Mouse (Mus musculus) CH12.LX (cell line): ENCODE measurements around the gene Ntrk2. TPM values are rescaled to one million over a fixed set of nuclear protein-coding genes. Genes with fewer than 3 reads are reported as not detected.

ENCODE experiments used
- DNase-seq: peaks from one replicate; pipeline ENCODE4 v3.0.0-alpha.2; 2013; ENCODE audit errors: extremely low read depth
- H3K27ac ChIP-seq: 2 replicates; pipeline ENCODE4 v1.5.1; 2012; ENCODE audit warnings: low read depth, mild to moderate bottlenecking, control low read depth, moderate library complexity; ENCODE audit not compliant: insufficient read depth
- H3K27me3 ChIP-seq: replicated peaks from 2 replicates; pipeline ENCODE3; 2012; ENCODE audit warnings: inconsistent platforms
- H3K36me3 ChIP-seq, 2 experiments: replicated peaks in 1 of 2; 2 replicates each; pipeline versions ENCODE3 to v1.6.1; 2012; ENCODE audit warnings: inconsistent platforms in 1 of 2, low read length in 1 of 2, mild to moderate bottlenecking in 1 of 2, mixed read lengths in 1 of 2, moderate library complexity in 1 of 2; ENCODE audit not compliant: control insufficient read depth in 1 of 2, insufficient read depth in 1 of 2
- H3K4me1 ChIP-seq, 2 experiments: 2 replicates each; pipeline ENCODE4 v1.6.1; 2012; ENCODE audit warnings: inconsistent platforms in 1 of 2, moderate library complexity in 1 of 2; ENCODE audit not compliant: insufficient read depth in 2 of 2, control insufficient read depth in 1 of 2
- H3K4me2 ChIP-seq: 2 replicates; pipeline ENCODE4 v1.6.1; 2012; ENCODE audit warnings: low read depth, mild to moderate bottlenecking, control low read depth; ENCODE audit not compliant: poor library complexity, insufficient read depth, severe bottlenecking
- H3K4me3 ChIP-seq, 3 experiments: fragments of 150-350 bp in 1 of 3; sonication (generic) in 1 of 3; replicated peaks in 1 of 3; 2 replicates each; pipeline versions ENCODE3 to v1.5.1; 2011 to 2012; ENCODE audit warnings: low read depth in 2 of 3, low read length in 2 of 3, mild to moderate bottlenecking in 2 of 3, moderate library complexity in 2 of 3, control low read depth in 1 of 3, improper control_type of control experiment in 1 of 3, inconsistent platforms in 1 of 3, mixed read lengths in 1 of 3; ENCODE audit not compliant: poor library complexity in 1 of 3
- H3K79me2 ChIP-seq: replicated peaks from 2 replicates; pipeline ENCODE4 v1.6.1; 2012; ENCODE audit warnings: mild to moderate bottlenecking, moderate library complexity; ENCODE audit not compliant: control insufficient read depth, poor library complexity, insufficient read depth, severe bottlenecking; ENCODE audit errors: extremely low read depth
- H3K9ac ChIP-seq: 2 replicates; pipeline ENCODE4 v1.6.1; 2012; ENCODE audit warnings: low read depth, mild to moderate bottlenecking, control low read depth, moderate library complexity; ENCODE audit not compliant: insufficient read depth
- H3K9me3 ChIP-seq: replicated peaks from 2 replicates; pipeline ENCODE3; 2012; ENCODE audit warnings: low read length, inconsistent platforms, mixed read lengths
- ELF1 ChIP-seq: IDR thresholded peaks from 2 replicates; pipeline ENCODE4 v1.6.1; 2014; ENCODE audit warnings: low read depth, mild to moderate bottlenecking, inconsistent platforms, low read length, improper control_type of control experiment
- ETS1 ChIP-seq: conservative IDR thresholded peaks from 2 replicates; pipeline ENCODE4 v1.6.1; 2012; ENCODE audit warnings: low read depth, mild to moderate bottlenecking, inconsistent platforms, low read length, improper control_type of control experiment, moderate library complexity
- IRF4 ChIP-seq: IDR thresholded peaks from 2 replicates; pipeline ENCODE4 v1.6.1; 2014; ENCODE audit warnings: low read depth, mild to moderate bottlenecking, inconsistent platforms, low read length, improper control_type of control experiment
- KAT2A ChIP-seq: IDR thresholded peaks from 2 replicates; pipeline ENCODE4 v1.6.1; 2012; ENCODE audit warnings: low read length, improper control_type of control experiment, inconsistent platforms; ENCODE audit not compliant: insufficient replicate concordance
- MAFK ChIP-seq: IDR thresholded peaks from 2 replicates; pipeline ENCODE4 v1.6.1; 2011; ENCODE audit warnings: low read length, improper control_type of control experiment; ENCODE audit not compliant: insufficient replicate concordance
- MAZ ChIP-seq: IDR thresholded peaks from 2 replicates; pipeline ENCODE4 v1.6.1; 2012; ENCODE audit warnings: low read depth, mild to moderate bottlenecking, inconsistent platforms, low read length, improper control_type of control experiment, moderate library complexity
- MXI1 ChIP-seq: IDR thresholded peaks from 2 replicates; pipeline ENCODE4 v1.6.1; 2011; ENCODE audit warnings: mild to moderate bottlenecking, low read depth, low read length, improper control_type of control experiment
- MYC ChIP-seq: IDR thresholded peaks from 2 replicates; pipeline ENCODE4 v1.6.1; 2011; ENCODE audit warnings: low read depth, mild to moderate bottlenecking, improper control_type of control experiment, low read length
- NRF1 ChIP-seq: IDR thresholded peaks from 2 replicates; pipeline ENCODE4 v1.6.1; 2014; ENCODE audit warnings: low read depth, mild to moderate bottlenecking, inconsistent platforms, low read length, improper control_type of control experiment, moderate library complexity
- RCOR1 ChIP-seq: conservative IDR thresholded peaks from 2 replicates; pipeline ENCODE4 v1.6.1; 2012; ENCODE audit warnings: low read depth, mild to moderate bottlenecking, inconsistent platforms, low read length, improper control_type of control experiment
- SMC3 ChIP-seq: IDR thresholded peaks from 2 replicates; pipeline ENCODE4 v1.6.1; 2011; ENCODE audit warnings: low read depth, low read length, improper control_type of control experiment
- TBP ChIP-seq: conservative IDR thresholded peaks from 2 replicates; pipeline ENCODE4 v1.6.1; 2011; ENCODE audit warnings: low read depth, low read length, improper control_type of control experiment
- UBTF ChIP-seq: IDR thresholded peaks from 2 replicates; pipeline ENCODE4 v1.6.1; 2012; ENCODE audit warnings: low read depth, mild to moderate bottlenecking, inconsistent platforms, low read length, improper control_type of control experiment, moderate library complexity
- ZC3H11A ChIP-seq: IDR thresholded peaks from 2 replicates; pipeline ENCODE4 v1.6.1; 2012; ENCODE audit warnings: low read depth, mild to moderate bottlenecking, inconsistent platforms, low read length, improper control_type of control experiment
- ZMIZ1 ChIP-seq: IDR thresholded peaks from 2 replicates; pipeline ENCODE4 v1.6.1; 2012; ENCODE audit warnings: low read depth, mild to moderate bottlenecking, inconsistent platforms, low read length, improper control_type of control experiment
- ZNF384 ChIP-seq: IDR thresholded peaks from 2 replicates; pipeline ENCODE4 v1.6.1; 2012; ENCODE audit warnings: low read depth, low read length, improper control_type of control experiment, inconsistent platforms
- dilution Hi-C: fragments of 300-500 bp; cut with MboI; formaldehyde crosslinking; loops from 2 replicates; pipeline ENCODE4 v1.14.3; 2020; ENCODE audit warnings: low sequenced_read_pairs; ENCODE audit not compliant: extremely low pct_unique_long_range_greater_than_20kb, extremely low pct_ligation_motif_present
- in situ Hi-C: fragments of 300-500 bp; cut with MboI; formaldehyde crosslinking; loops from 3 replicates; pipeline ENCODE4 v1.14.3; 2019; ENCODE audit warnings: low sequenced_read_pairs, low pct_ligation_motif_present, low pct_unique_long_range_greater_than_20kb, mixed read lengths
- polyA plus RNA-seq: library from polyadenylated mRNA; unstranded; fragments of >175 nt; gene quantifications from 2 replicates; pipeline ENCODE4 v1.2.1, GENCODE M21; 2012; ENCODE audit warnings: low read depth; ENCODE audit not compliant: insufficient read length
- total RNA-seq, 2 experiments: library from RNA; depleted of rRNA; stranded (reverse); fragments of 300-350 nt in 1 of 2; fragments of >200 nt in 1 of 2; gene quantifications; 2 replicates each; pipeline ENCODE4 v1.2.3; 2012 to 2014

Gene Ntrk2
- total and polyA plus RNA-seq, 3 experiments = not detected

DNA sequence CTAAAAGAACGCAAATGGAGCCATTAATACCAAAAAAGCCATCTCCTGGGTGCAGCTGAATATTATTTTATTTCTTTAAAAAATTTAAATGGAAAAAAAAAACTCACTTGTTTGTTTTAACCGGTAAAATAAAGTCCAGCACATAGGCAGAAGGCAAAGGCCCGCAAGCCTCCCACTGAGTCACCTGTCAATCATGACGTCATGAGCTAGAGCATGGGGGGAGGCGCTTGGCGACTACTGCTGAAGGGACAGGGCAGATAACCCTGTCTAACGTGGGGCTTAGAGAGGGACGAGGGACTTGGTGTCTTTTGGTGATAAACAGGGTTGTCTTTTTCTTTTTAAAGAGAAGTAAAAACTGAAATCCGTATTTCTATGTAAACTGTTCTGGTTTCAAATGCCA is 140.7 kb downstream of the Ntrk2 start:
- Histone ChIP-seq H3K79me2 (no peaks in the 10 kb centered on the region), H3K4me1 (no peaks in the 10 kb centered on the region), H3K27me3 (no peaks in the 10 kb centered on the region), H3K9me3 (peaks cover 84% of the 10 kb centered on the region), H3K9ac (no peak overlapping the region), H3K4me2 (no peak overlapping the region), H3K4me3 (no peak overlapping the region), H3K36me3 (no peaks in the 10 kb centered on the region), H3K27ac (no peak overlapping the region)
- dilution Hi-C loops = no loop called here
- DNase-seq = no peak
- in situ Hi-C loops = no loop called here
- TF ChIP-seq ZMIZ1 = no peak
- TF ChIP-seq ELF1 = no peak
- TF ChIP-seq NRF1 = no peak
- TF ChIP-seq ZNF384 = no peak
- TF ChIP-seq KAT2A = no peak
- no peak for TF ChIP-seq RCOR1
- TF ChIP-seq MAFK = no peak
- TF ChIP-seq IRF4 = no peak
- TF ChIP-seq MAZ = no peak
- TF ChIP-seq MYC = no peak
- TF ChIP-seq UBTF = no peak
- TF ChIP-seq TBP = no peak
- no peak for TF ChIP-seq ZC3H11A
- no peak for TF ChIP-seq MXI1

DNA sequence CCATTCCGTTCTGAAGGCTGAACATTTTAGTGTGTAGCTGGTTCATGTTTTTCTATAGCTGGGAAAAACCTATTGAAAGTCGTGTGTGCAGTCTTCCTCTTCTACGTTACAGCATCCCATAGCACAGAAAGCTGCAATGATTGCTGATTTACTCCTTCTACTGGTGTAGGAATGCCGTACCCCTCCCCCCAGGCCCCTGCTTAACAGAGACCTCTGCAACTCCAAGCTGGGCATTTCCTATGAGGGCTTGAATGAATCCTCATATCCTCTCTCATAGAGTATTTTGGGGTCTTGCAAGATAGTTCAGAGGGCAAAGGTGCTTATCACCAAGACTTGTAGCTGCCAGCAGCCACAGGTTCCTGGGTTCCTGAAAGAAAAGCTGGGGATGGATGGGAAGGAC is 148.0 kb downstream of the Ntrk2 start:
- Histone ChIP-seq H3K36me3 (no peaks in the 10 kb centered on the region), H3K27me3 (no peaks in the 10 kb centered on the region), H3K27ac (no peak overlapping the region), H3K9ac (no peak overlapping the region), H3K79me2 (no peaks in the 10 kb centered on the region), H3K4me2 (no peak overlapping the region), H3K9me3 (peaks cover 78% of the 10 kb centered on the region)
- DNase-seq = no peak
- dilution Hi-C loops (no loop called here), in situ Hi-C loops (no loop called here)
- no peak for TF ChIP-seq IRF4
- TF ChIP-seq MAZ = no peak
- no peak for TF ChIP-seq TBP
- TF ChIP-seq ETS1 = no peak
- TF ChIP-seq SMC3 = no peak
- TF ChIP-seq, all 38 proteins: peak for 0
- Histone ChIP-seq H3K4me3 (no peak overlapping the region), H3K4me1 (no peaks in the 10 kb centered on the region)
